Mouse (Mus musculus) heart, adult 2 months (tissue): Measurements from ENCODE around the gene Zfp710.
A peak's percentile ranks its signal among the peaks of the same experiment; 100 is the strongest.

Experiments used
- CTCF ChIP-seq: fragments of 200-600 bp; IDR thresholded peaks from 2 replicates; pipeline ENCODE4 v1.8.1; 2022; ENCODE audit warnings: antibody characterized with exemption, mild to moderate bottlenecking, moderate library complexity
- POLR2A ChIP-seq: fragments of 200-500 bp; IDR thresholded peaks from 2 replicates; pipeline ENCODE4 v1.6.1; 2011; ENCODE audit warnings: mild to moderate bottlenecking, low read depth, low read length, control low read depth; ENCODE audit not compliant: insufficient read depth

DNA sequence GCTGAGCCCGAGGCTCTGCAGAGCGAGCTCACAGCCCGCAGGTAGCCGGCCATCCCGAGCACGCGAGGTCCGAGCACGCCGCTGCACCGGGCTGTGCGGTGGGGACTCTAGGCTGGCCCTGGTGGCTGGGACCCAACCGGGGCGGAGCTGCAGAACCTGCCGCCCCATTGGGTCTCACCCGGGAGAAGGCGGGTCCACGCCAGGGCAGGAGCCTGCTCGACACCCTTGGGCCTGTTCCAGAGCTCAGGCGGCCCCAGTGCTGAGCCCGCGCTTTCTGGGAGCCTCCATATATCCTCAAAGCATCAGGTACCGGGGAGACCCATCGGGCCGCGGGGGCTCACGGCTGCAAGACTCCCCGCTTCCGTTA, 90.6 kb downstream of the Zfp710 start, which contains the start of gene Idh2:
- peak; percentile 73 for TF ChIP-seq POLR2A
- TF ChIP-seq CTCF = peak; percentile 13; the same call in 1 of the 2 replicates
